Comparison of ENCODE assay signal across 8 mouse cellular contexts in the genomic region with DNA sequence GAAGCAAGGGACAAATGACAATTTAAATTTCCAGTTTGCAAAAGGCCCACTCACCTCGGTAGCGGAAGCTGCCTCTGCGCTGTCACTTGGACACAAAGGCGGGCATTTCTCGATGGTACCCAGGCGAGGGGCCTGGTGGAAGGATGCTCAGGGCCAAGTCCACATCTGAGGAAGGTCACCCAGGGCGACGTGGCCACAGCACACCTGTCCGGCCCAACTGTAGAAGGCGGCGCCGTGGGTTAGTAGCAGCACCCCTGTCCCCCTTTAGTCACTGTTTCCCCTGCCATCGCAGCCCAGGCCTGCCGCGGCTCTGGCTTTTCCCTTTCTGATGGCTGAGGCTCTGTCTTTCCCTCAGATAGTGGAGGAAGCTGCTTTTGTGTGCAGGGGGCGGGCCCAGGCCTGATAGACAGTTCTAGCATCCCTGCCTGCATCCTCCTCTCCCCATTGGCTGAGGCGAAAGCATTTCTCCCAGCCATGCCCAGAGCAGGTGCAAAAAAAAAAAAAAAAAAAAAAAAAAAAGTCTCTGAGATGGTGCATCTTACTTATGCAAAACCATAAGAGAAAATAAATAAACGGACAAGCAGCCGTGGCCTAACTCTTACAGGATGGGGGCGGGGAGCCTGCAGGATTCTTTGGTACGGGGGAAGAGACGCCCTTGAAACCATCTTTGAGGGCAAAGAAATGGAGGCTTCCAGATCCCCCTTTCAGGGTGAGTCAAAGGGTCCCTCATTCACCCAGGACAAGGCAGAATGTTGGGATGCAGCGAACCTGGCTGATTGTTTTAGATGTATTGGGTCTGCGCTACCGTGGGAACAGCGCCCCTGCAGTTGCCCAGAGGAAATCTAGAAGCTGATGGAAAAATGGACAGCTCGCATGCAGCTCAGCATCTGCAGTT. TPM values are rescaled to one million over a fixed set of nuclear protein-coding genes. Genes with fewer than 3 reads are reported as not detected.
DNase-seq lines count a peak whose midpoint lies in the region; ATAC-seq and TF ChIP-seq lines count a peak whose summit lies in the region.

TSS of gene Atcay (minus strand) at position 396 of the 895 bp plus-strand sequence.

- H3K4me3 ChIP-seq in lung, postnatal 0 days (ENCODE audit: low read depth, low read length), result no peak within 1 kb of the TSS
- peak within 1 kb of the TSS; percentile 76 for H3K4me3 ChIP-seq in midbrain, postnatal 0 days (ENCODE audit: low read depth, low read length)

- ATAC-seq in lung, postnatal 0 days, result no peak
- ATAC-seq in midbrain, postnatal 0 days (ENCODE audit: low FRiP score), result peak; percentile 87
- no peak for ATAC-seq in monocyte, adult 5-6 weeks (replicated peaks; ENCODE audit: insufficient number of reproducible peaks, low FRiP score, low TSS enrichment, poor library complexity, severe bottlenecking)

- no peak within 1 kb of the TSS for H3K4me2 ChIP-seq in lung, postnatal 0 days (replicated peaks; ENCODE audit: low read depth, low read length)
- H3K4me2 ChIP-seq in midbrain, postnatal 0 days (ENCODE audit: low read depth, low read length, poor library complexity, severe bottlenecking), result peak within 1 kb of the TSS; percentile 77

- no peaks in the 10 kb centered on the region for H3K9me3 ChIP-seq in lung, postnatal 0 days (ENCODE audit: low read length)
- no peaks in the 10 kb centered on the region for H3K9me3 ChIP-seq in midbrain, postnatal 0 days (ENCODE audit: low read length)

- no peak within 1 kb of the TSS for H3K9ac ChIP-seq in lung, postnatal 0 days (replicated peaks; ENCODE audit: low read depth)
- peak within 1 kb of the TSS; percentile 94 for H3K9ac ChIP-seq in midbrain, postnatal 0 days (replicated peaks; ENCODE audit: low read length, poor library complexity, severe bottlenecking)

- no peaks in the 10 kb centered on the region for H3K36me3 ChIP-seq in lung, postnatal 0 days (ENCODE audit: insufficient read depth, low read length)
- no peaks in the 10 kb centered on the region; the same call in 1 of the 2 replicates for H3K36me3 ChIP-seq in midbrain, postnatal 0 days (ENCODE audit: insufficient read depth, low read length)

- no peaks in the 10 kb centered on the region; the same call in 1 of the 2 replicates for H3K4me1 ChIP-seq in lung, postnatal 0 days (ENCODE audit: insufficient read depth, low read depth, low read length)
- H3K4me1 ChIP-seq in midbrain, postnatal 0 days (ENCODE audit: insufficient read depth, low read length), result peaks cover 15% of the 10 kb centered on the region

- H3K27ac ChIP-seq in lung, postnatal 0 days (ENCODE audit: low read length), result no peak within 1 kb of the TSS
- peak within 1 kb of the TSS; percentile 96 for H3K27ac ChIP-seq in midbrain, postnatal 0 days (ENCODE audit: low read depth, low read length)

- DNase-seq in lung, postnatal 0 days (ENCODE audit: low spot score), result peak; percentile 48
- DNase-seq in lung, postnatal 14 days, result no peak
- peak; percentile 79 for DNase-seq in cerebellum, adult 8-10 months
- DNase-seq in frontal cortex, adult 2 months (ENCODE audit: extremely low spot score in 1 of 2, low spot score in 1 of 2), result peak; percentile 80 to 89
- DNase-seq in layer of hippocampus, postnatal 14 days (ENCODE audit: low spot score in 2 of 2), result peak; percentile 77 to 89
- peak; percentile 93 for DNase-seq in midbrain, postnatal 0 days (ENCODE audit: low spot score)
- DNase-seq in ovary, adult 18-20 months (ENCODE audit: low spot score), result no peak

- peaks cover 24% of the 10 kb centered on the region for H3K27me3 ChIP-seq in lung, postnatal 0 days (replicated peaks; ENCODE audit: insufficient read depth, low read length)
- no peaks in the 10 kb centered on the region for H3K27me3 ChIP-seq in midbrain, postnatal 0 days (ENCODE audit: insufficient read depth, low read length)

- WGBS in lung, postnatal 0 days, result 11% methylated on average over 27 of the region's 27 CpGs
- 3% methylated on average over 27 of the region's 27 CpGs for WGBS in midbrain, postnatal 0 days

- TF ChIP-seq CTCF in lung, postnatal 0 days (IDR thresholded peaks at IDR 0.05), result peak; percentile 68
- peak; percentile 79 for TF ChIP-seq CTCF in midbrain, postnatal 0 days (IDR thresholded peaks at IDR 0.05)

- TF ChIP-seq EP300 in lung, postnatal 0 days (IDR thresholded peaks at IDR 0.05), result no peak

RNA-seq across cellular contexts. Expression of gene Atcay, which starts in this region (rescaled TPM):
- not detected in 2 replicates for polyA plus RNA-seq in lung, postnatal 0 days (2015; fragmentation: Nextera tagmentation; extraction: Ambion mirVana)
- 164 and 168 TPM in 2 replicates for polyA plus RNA-seq in frontal cortex, adult 2 months (2012; rRNA removed)
- 100 to 1,000 TPM; 149 to 157 TPM for total RNA-seq in layer of hippocampus, postnatal 14 days (2021)
- total RNA-seq in midbrain, postnatal 0 days (2014; rRNA removed), result 195 and 200 TPM in 2 replicates
- polyA plus RNA-seq in midbrain, postnatal 0 days (2015; fragmentation: Nextera tagmentation; extraction: Ambion mirVana), result 91.4 and 94.1 TPM in 2 replicates
- not detected in 3 replicates for total RNA-seq in monocyte, adult 5-6 weeks (2017)

Comparison
In these comparisons a context has a peak if more than half of its experiments do, and no peak if none do; other contexts are left out.
1. RNA of gene Atcay (total RNA-seq): 195 to 200 TPM in midbrain, postnatal 0 days and 149 to 157 TPM in layer of hippocampus, postnatal 14 days; not detected in monocyte, adult 5-6 weeks; every median in the first group is over 100 times any median in the second.
2. RNA of gene Atcay (polyA plus RNA-seq): 164 to 168 TPM in frontal cortex, adult 2 months and 91.4 to 94.1 TPM in midbrain, postnatal 0 days; not detected in lung, postnatal 0 days; every median in the first group is over 10 times any median in the second.
3. Peak in DNase-seq in lung, postnatal 0 days; RNA of the gene not detected or under 1 TPM.
4. DNase-seq: peak in cerebellum, adult 8-10 months (single experiment), frontal cortex, adult 2 months (2 of 2), layer of hippocampus, postnatal 14 days (2 of 2) and midbrain, postnatal 0 days (single experiment); none in lung, postnatal 14 days (single experiment) and ovary, adult 18-20 months (single experiment).